Mouse (Mus musculus) stomach, postnatal 0 days (tissue): ENCODE data around the gene Etfbkmt. TPM values are rescaled to one million over a fixed set of nuclear protein-coding genes. Genes with fewer than 3 reads are reported as not detected.
"Not testable (repeated sequence)": the region's sequence is repeated elsewhere in the genome, so short reads cannot be mapped to it uniquely, and the experiment has no call there.

Experiments
- ATAC-seq: fragments of 200-750 bp; cut with Nextera tagmentation; 2 replicates; pipeline ENCODE4 v1.8.0; 2017; ENCODE audit not compliant: low FRiP score, low TSS enrichment
- DNase-seq: peaks from one replicate; pipeline ENCODE4 v3.0.0-alpha.2; 2016; ENCODE audit warnings: low spot score
- H3K27ac ChIP-seq: fragments of 300-500 bp; sonication (generic); replicated peaks from 2 replicates; pipeline ENCODE4 v1.5.1; 2014; ENCODE audit warnings: mild to moderate bottlenecking, control low read depth
- H3K27me3 ChIP-seq: fragments of 300-500 bp; sonication (generic); 2 replicates; pipeline ENCODE4 v1.6.1; 2014; ENCODE audit warnings: low read length; ENCODE audit not compliant: control insufficient read depth, insufficient read depth
- H3K36me3 ChIP-seq: fragments of 300-500 bp; sonication (generic); 2 replicates; pipeline ENCODE4 v1.6.1; 2014; ENCODE audit warnings: low read length, mixed read lengths; ENCODE audit not compliant: control insufficient read depth, insufficient read depth
- H3K4me1 ChIP-seq: fragments of 300-500 bp; sonication (generic); replicated peaks from 2 replicates; pipeline ENCODE4 v1.6.1; 2014; ENCODE audit warnings: antibody characterized with exemption; ENCODE audit not compliant: control insufficient read depth, insufficient read depth
- H3K4me2 ChIP-seq: fragments of 300-500 bp; sonication (generic); replicated peaks from 2 replicates; pipeline ENCODE4 v1.6.1; 2014; ENCODE audit warnings: low read depth, mild to moderate bottlenecking, control low read depth, moderate library complexity
- H3K4me3 ChIP-seq: fragments of 300-500 bp; sonication (generic); 2 replicates; pipeline ENCODE4 v1.5.1; 2014; ENCODE audit warnings: low read depth, low read length, control low read depth
- H3K9ac ChIP-seq: fragments of 300-500 bp; sonication (generic); 2 replicates; pipeline ENCODE4 v1.6.1; 2014; ENCODE audit warnings: mild to moderate bottlenecking, low read length, control low read depth, mixed read lengths
- H3K9me3 ChIP-seq: fragments of 300-500 bp; sonication (generic); 2 replicates; pipeline ENCODE4 v1.6.1; 2016; ENCODE audit warnings: low read length; ENCODE audit not compliant: control insufficient read depth
- CTCF ChIP-seq: IDR thresholded peaks from 2 replicates; pipeline ENCODE4 v1.5.1; 2016; ENCODE audit warnings: antibody characterized with exemption, low read depth, mild to moderate bottlenecking, moderate library complexity
- EP300 ChIP-seq: optimal IDR thresholded peaks from 2 replicates; pipeline ENCODE3; 2016; ENCODE audit warnings: antibody characterized with exemption
- WGBS: fragments of 180-500 bp; shearing (Covaris S2); extraction: QIAGEN DNeasy Blood & Tissue Kit; methylation state at CpG from one replicate; pipeline ENCODE4 v1.1.7; 2014; 5-methylcytosine and 5-hydroxymethylcytosine counted together
- polyA plus RNA-seq: library from polyadenylated mRNA; unstranded; fragments of >200 nt; fragmentation: Nextera tagmentation; extraction: Ambion mirVana; gene quantifications from 2 replicates; pipeline ENCODE4 v1.2.1, GENCODE M21; 2015

Etfbkmt gene
- polyA plus RNA-seq, 1 experiment from 2014 or later = 12.6 TPM

GRCm38 (mm10) chr6:149107615-149108014 lies 32.0 kb upstream of the Etfbkmt start:
- TF ChIP-seq CTCF (no peak), EP300 (no peak)
- no peak overlapping the region for H3K4me3 ChIP-seq
- no peak overlapping the region for H3K27ac ChIP-seq
- no peak overlapping the region for H3K4me2 ChIP-seq
- DNase-seq = no peak
- H3K36me3 ChIP-seq = no peaks in the 10 kb centered on the region
- H3K9me3 ChIP-seq = no peaks in the 10 kb centered on the region
- no peaks in the 10 kb centered on the region for H3K4me1 ChIP-seq
- 68% methylated on average over 3 of the region's 3 CpGs for WGBS
- ATAC-seq = no peak
- H3K27me3 ChIP-seq = no peaks in the 10 kb centered on the region
- no peak overlapping the region for H3K9ac ChIP-seq

DNA sequence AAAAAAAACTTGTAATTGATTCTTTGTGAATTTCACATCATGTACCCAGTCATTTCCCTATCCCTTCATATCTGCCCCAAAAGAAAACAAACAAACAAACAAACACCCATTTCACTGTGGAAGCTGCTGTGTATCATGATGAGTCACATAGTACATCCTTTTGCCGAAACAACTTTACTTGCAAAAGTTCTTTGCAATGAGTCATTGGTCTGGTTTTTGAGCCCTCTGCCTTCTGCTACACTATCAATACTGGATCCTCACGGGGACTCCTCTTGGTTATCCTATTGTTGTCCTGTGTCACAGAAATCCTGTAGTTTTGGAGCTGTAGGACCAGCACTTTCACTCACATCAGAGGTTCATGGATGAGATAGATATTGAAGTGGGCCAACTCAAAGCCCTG lies 30.7 kb upstream of the Etfbkmt start:
- ATAC-seq = no peak
- Histone ChIP-seq H3K9me3 (no peaks in the 10 kb centered on the region), H3K4me1 (no peaks in the 10 kb centered on the region), H3K4me3 (no peak overlapping the region), H3K36me3 (no peaks in the 10 kb centered on the region), H3K4me2 (no peak overlapping the region), H3K27me3 (no peaks in the 10 kb centered on the region), H3K9ac (no peak overlapping the region), H3K27ac (no peak overlapping the region)
- TF ChIP-seq CTCF = no peak
- no peak for DNase-seq
- 84% methylated on average over 2 of the region's 2 CpGs for WGBS

DNA sequence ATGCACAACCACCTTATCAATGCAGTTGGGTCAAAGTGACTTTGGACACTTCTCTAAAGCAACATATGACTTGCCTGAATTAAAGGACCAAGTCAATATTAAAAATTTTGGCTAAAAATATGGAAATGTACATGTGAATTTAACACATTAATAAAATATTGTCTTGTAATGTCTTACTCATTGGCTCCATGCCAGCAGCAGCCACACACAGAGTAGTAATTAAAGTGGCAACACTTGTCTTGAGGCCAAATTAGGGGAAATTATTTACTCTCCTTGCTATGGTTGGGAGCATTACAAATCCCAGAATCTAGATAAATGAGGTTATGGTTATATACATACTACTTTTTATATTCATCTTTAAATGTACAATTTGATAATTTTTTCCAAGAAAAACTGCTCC lies 22.7 kb upstream of the Etfbkmt start:
- Histone ChIP-seq H3K27ac (no peak overlapping the region), H3K4me1 (no peaks in the 10 kb centered on the region), H3K4me2 (no peak overlapping the region), H3K9me3 (no peaks in the 10 kb centered on the region), H3K4me3 (no peak overlapping the region), H3K36me3 (no peaks in the 10 kb centered on the region), H3K27me3 (no peaks in the 10 kb centered on the region), H3K9ac (no peak overlapping the region)
- DNase-seq (no peak), ATAC-seq (no peak)
- no peak for TF ChIP-seq CTCF
- no peak for TF ChIP-seq EP300

DNA sequence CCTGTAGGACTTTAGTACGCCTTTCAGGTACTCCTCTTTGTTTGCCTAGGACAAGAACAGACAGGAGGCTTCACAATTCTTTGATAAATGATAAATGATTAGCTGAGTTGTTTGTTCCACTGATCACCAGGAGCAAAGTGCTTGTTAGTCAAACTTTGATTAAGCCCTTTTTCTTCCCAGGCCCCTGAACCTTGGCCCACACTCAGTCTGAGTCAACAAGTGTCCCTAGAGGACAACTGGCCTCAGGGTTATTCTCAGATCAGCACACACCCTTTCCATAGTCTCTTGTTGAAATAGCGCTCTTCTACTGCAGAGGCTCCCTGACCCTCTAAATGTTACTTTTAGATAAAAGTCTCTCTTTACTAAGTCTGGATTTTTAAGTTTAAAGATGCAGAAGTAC lies 20.7 kb upstream of the Etfbkmt start:
- H3K9ac ChIP-seq = no peak overlapping the region
- ATAC-seq = peak; percentile 86
- H3K4me1 ChIP-seq = no peaks in the 10 kb centered on the region
- no peaks in the 10 kb centered on the region for H3K27me3 ChIP-seq
- WGBS = 35% methylated on average over 2 of the region's 2 CpGs
- H3K9me3 ChIP-seq = no peaks in the 10 kb centered on the region
- no peak overlapping the region for H3K27ac ChIP-seq
- no peak for TF ChIP-seq EP300
- no peak for TF ChIP-seq CTCF
- peak; percentile 46 for DNase-seq
- no peak overlapping the region for H3K4me3 ChIP-seq
- no peak overlapping the region for H3K4me2 ChIP-seq
- H3K36me3 ChIP-seq = no peaks in the 10 kb centered on the region

- Histone ChIP-seq H3K9me3 (no peaks in the 10 kb centered on the region), H3K4me2 (no peak overlapping the region), H3K4me3 (no peak overlapping the region), H3K27ac (no peak overlapping the region), H3K27me3 (no peaks in the 10 kb centered on the region), H3K9ac (no peak overlapping the region), H3K4me1 (no peaks in the 10 kb centered on the region), H3K36me3 (no peaks in the 10 kb centered on the region)
- WGBS = 14% methylated on average over 2 of the region's 2 CpGs
- ATAC-seq (peak; percentile 61), DNase-seq (peak; percentile 32)
- TF ChIP-seq EP300 = no peak
- TF ChIP-seq CTCF = peak; percentile 85
Observed at GRCm38 (mm10) chr6:149119853-149120252, 19.8 kb upstream of the Etfbkmt start.

DNA sequence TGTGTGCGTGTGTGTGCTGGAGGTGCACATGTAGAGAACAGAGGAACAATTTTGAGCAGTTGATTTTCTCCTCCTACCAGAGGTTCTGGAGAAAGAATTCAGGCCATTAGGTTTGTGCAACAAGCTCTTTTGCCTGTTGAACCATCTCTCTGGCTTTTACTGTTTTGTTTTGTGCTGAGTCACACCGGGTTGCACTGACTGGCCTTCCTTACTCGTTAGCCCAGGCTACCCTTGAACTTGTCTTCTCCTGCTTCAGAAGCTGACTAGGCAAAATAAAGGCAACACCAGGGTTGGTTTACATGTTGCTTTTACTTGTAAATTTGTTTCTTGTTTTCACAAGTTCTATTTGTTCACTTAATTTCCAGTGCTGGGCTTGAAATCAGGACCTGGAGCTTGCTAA lies 16.6 kb upstream of the Etfbkmt start:
- no peaks in the 10 kb centered on the region for H3K4me1 ChIP-seq
- H3K4me2 ChIP-seq = no peak overlapping the region
- TF ChIP-seq EP300 (no peak), CTCF (no peak)
- ATAC-seq (no peak), DNase-seq (no peak)
- no peaks in the 10 kb centered on the region for H3K27me3 ChIP-seq
- no peak overlapping the region for H3K27ac ChIP-seq
- WGBS = 79% methylated on average over 3 of the region's 3 CpGs
- H3K9me3 ChIP-seq = no peaks in the 10 kb centered on the region
- no peak overlapping the region for H3K4me3 ChIP-seq
- no peak overlapping the region for H3K9ac ChIP-seq
- no peaks in the 10 kb centered on the region for H3K36me3 ChIP-seq

DNA sequence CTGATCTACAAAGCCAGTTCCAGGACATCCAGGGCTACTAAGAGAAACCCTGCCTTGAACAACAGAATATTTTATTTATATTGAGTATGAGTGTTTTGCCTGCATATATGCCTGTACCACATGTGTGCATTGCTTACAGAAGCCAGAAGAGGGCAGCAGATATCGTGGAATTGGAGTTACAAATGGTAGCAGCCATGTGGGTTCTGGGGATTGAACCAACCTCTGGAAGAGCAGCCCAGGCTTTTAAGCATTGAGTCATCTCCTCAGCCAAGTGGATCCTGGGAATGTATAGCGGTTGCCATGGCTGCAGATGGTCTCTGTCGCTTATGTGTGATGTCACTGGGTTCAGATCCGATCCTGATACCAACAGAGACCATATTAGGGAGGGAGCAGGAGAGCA lies 13.0 kb upstream of the Etfbkmt start:
- H3K9ac ChIP-seq = no peak overlapping the region
- 77% methylated on average over 4 of the region's 4 CpGs for WGBS
- H3K4me2 ChIP-seq = no peak overlapping the region
- H3K4me3 ChIP-seq = no peak overlapping the region
- H3K4me1 ChIP-seq = no peaks in the 10 kb centered on the region
- ATAC-seq = 0 out of 2 replicates have a peak, but pooled peaks have one; percentile 26
- no peaks in the 10 kb centered on the region for H3K9me3 ChIP-seq
- no peaks in the 10 kb centered on the region for H3K36me3 ChIP-seq
- no peak for DNase-seq
- no peak for TF ChIP-seq EP300
- TF ChIP-seq CTCF = peak; percentile 60
- no peaks in the 10 kb centered on the region for H3K27me3 ChIP-seq
- H3K27ac ChIP-seq = no peak overlapping the region

GRCm38 (mm10) chr6:149129870-149130269 lies 9.8 kb upstream of the Etfbkmt start, which contains the start of gene Gm10203:
Gene Gm10203, plus strand, starts transcription at chr6:149130170.
- not testable (repeated sequence) for ATAC-seq, H3K4me1 ChIP-seq, H3K36me3 ChIP-seq, H3K4me2 ChIP-seq, DNase-seq, H3K4me3 ChIP-seq, H3K27me3 ChIP-seq, H3K9ac ChIP-seq, H3K9me3 ChIP-seq, H3K27ac ChIP-seq
- WGBS = 86% methylated on average over 8 of the region's 8 CpGs
